Mouse (Mus musculus) erythroblast, embryonic 14.5 days (primary cell): ENCODE data around the gene Tcf23.

Experiments used
- GATA1 ChIP-seq: IDR thresholded peaks from 2 replicates; pipeline ENCODE4 v1.6.1; 2012; ENCODE audit warnings: low read length, inconsistent platforms, mixed read lengths
- TAL1 ChIP-seq: IDR thresholded peaks from 3 replicates; pipeline ENCODE4 v1.6.1; 2012; ENCODE audit warnings: low read length, inconsistent platforms, mixed read lengths

DNA sequence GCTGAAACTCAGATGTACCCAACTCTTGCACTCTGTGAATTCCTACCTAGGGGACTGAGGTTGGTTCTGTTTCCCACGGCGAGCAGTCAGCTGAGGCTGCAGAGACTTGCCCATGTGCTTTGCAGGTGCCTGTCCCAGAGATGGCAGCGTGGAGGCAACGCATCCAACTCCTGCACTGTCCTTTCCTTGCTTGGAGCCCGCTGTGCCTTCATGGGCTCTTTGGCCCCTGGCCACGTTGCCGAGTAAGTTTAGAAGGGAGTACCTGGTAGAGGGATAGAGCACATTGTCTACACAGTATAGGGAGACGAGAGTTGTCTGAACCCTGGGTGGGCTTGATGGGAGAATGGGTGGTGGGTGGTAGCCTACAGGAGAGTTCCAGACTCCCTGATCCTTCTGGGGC, 43.8 kb upstream of the Tcf23 start:
- TF ChIP-seq GATA1, result no peak
- no peak for TF ChIP-seq TAL1
